Mouse (Mus musculus) CH12.LX (cell line): ENCODE measurements around the gene Pdyn.

Source experiments
- POLR2A ChIP-seq: IDR thresholded peaks from 2 replicates; pipeline ENCODE4 v1.6.1; 2011; ENCODE audit warnings: low read depth, mild to moderate bottlenecking, improper control_type of control experiment, low read length
- RAD21 ChIP-seq: IDR thresholded peaks from 2 replicates; pipeline ENCODE4 v1.6.1; 2011; ENCODE audit warnings: low read depth, mild to moderate bottlenecking, low read length, improper control_type of control experiment, moderate library complexity

- no peak for TF ChIP-seq POLR2A
- no peak for TF ChIP-seq RAD21
These were observed 12.7 kb downstream of the Pdyn start for GRCm38 (mm10) chr2:129686908-129687307.
